Mouse (Mus musculus): ENCODE results near the gene Igf2bp2. TPM values are rescaled to one million over a fixed set of nuclear protein-coding genes. Genes with fewer than 3 reads are reported as not detected.

The Igf2bp2 gene
- polyA plus RNA-seq, 1 experiment = 1.8 TPM

DNA sequence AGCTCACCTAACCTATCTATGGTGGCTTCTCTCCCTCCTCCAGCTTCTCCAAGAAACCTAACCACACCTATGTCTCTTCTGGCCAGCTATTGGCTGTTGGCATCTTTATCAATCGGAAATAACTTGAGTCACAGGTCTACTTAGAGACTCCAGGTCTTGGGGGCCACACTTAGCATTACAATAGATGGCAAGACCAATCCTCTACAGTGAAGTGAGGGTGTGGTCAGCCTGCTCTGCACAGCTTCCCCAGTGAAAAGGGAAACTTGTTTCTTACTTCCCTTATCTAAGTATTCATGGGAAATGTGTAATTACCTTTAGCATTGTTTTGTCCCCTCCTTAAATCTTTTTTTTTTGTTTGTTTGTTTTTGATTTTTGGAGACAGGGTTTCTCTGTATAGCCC lies 147.5 kb downstream of the Igf2bp2 start:
- H3K27me3 ChIP-seq (ENCODE audit: control insufficient read depth, insufficient read depth, low read length) = no peaks in the 10 kb centered on the region
- no peak overlapping the region for H3K27ac ChIP-seq (ENCODE audit: control insufficient read depth, insufficient read depth, low read length)
- H3K36me3 ChIP-seq (ENCODE audit: control insufficient read depth, insufficient read depth, low read length) = peaks cover 26% of the 10 kb centered on the region
- 90% methylated on average over 1 of the region's 1 CpGs for WGBS
- TF ChIP-seq CTCF (IDR thresholded peaks at IDR 0.05; ENCODE audit: borderline replicate concordance, control insufficient read depth, extremely low read depth, insufficient read depth, low read length, poor library complexity) = no peak
- TF ChIP-seq POLR2A (IDR thresholded peaks at IDR 0.05; ENCODE audit: control insufficient read depth, extremely low read depth, insufficient read depth, low read length, poor library complexity) = no peak
- no peak overlapping the region for H3K4me3 ChIP-seq (ENCODE audit: control insufficient read depth, insufficient read depth, low read length)
- H3K4me1 ChIP-seq (replicated peaks; ENCODE audit: control insufficient read depth, insufficient read depth, low read length) = peaks cover 3% of the 10 kb centered on the region
- DNase-seq = no peak

DNA sequence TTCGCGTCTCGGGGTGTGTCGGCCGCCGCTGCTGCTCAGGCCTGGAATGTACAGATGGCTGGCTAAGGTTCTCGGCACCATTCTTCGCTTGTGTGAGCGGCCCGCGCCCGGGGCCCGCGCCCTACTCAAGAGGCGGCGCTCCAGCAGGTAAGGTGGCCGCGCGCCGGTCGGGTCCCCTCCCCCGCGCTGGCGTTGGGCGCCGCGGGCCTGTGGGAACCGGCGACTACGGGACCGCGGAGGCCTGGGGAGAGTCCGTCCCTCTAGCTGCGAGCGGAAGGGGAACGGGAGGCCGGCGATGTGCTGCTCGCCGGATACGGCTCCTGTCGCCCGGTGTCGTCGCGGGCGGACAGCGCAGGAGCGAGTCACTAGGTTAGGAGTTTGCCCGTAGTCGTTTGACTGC lies 153.5 kb downstream of the Igf2bp2 start:
- Histone ChIP-seq H3K36me3 (ENCODE audit: control insufficient read depth, insufficient read depth, low read length) (peaks cover 3% of the 10 kb centered on the region; the same call in 1 of the 2 replicates), H3K27me3 (ENCODE audit: control insufficient read depth, insufficient read depth, low read length) (no peaks in the 10 kb centered on the region), H3K4me1 (replicated peaks; ENCODE audit: control insufficient read depth, insufficient read depth, low read length) (peaks cover 5% of the 10 kb centered on the region), H3K27ac (ENCODE audit: control insufficient read depth, insufficient read depth, low read length) (no peak overlapping the region), H3K4me3 (ENCODE audit: control insufficient read depth, insufficient read depth, low read length) (peak overlapping the region; percentile 98)
- WGBS = under 1% methylated on average over 51 of the region's 51 CpGs
- no peak for TF ChIP-seq CTCF (IDR thresholded peaks at IDR 0.05; ENCODE audit: borderline replicate concordance, control insufficient read depth, extremely low read depth, insufficient read depth, low read length, poor library complexity)
- TF ChIP-seq POLR2A (IDR thresholded peaks at IDR 0.05; ENCODE audit: control insufficient read depth, extremely low read depth, insufficient read depth, low read length, poor library complexity) = no peak
- no peak for DNase-seq

DNA sequence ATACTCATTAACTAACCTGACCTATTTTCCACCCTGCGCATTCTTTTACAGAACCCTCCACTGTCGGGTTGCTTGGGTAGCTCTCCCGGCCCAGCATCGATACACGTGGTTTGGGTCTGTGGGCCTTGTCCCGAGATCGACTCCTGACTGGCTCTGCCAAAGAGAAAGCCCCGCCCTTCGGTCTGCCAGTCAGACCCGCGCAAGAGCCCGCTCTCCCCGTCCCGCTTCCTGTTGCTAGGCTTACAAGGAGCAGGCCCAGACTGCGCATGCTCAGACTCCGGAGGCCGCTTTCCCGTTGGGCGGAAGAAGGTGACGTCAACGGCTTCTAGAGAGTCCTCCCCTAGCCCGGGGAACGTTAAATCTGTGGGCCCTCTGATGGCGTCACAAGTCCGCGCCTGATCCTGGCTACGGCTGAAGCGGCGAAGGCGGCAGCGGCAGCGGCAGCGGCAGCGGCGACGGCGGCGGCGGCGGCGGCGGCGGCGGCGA lies 154.0 kb downstream of the Igf2bp2 start, which contains the start of gene Senp2:
Senp2 (plus strand) TSS at position 386 of the 486 bp plus-strand sequence.
- WGBS = under 1% methylated on average over 42 of the region's 45 CpGs
- peak; percentile 100 for DNase-seq
- Histone ChIP-seq H3K4me3 (ENCODE audit: control insufficient read depth, insufficient read depth, low read length) (peak within 1 kb of the TSS; percentile 98), H3K4me1 (replicated peaks; ENCODE audit: control insufficient read depth, insufficient read depth, low read length) (peaks cover 5% of the 10 kb centered on the region), H3K27me3 (ENCODE audit: control insufficient read depth, insufficient read depth, low read length) (no peaks in the 10 kb centered on the region), H3K27ac (ENCODE audit: control insufficient read depth, insufficient read depth, low read length) (no peak within 1 kb of the TSS), H3K36me3 (ENCODE audit: control insufficient read depth, insufficient read depth, low read length) (peaks cover 3% of the 10 kb centered on the region; the same call in 1 of the 2 replicates)
- TF ChIP-seq CTCF (IDR thresholded peaks at IDR 0.05; ENCODE audit: borderline replicate concordance, control insufficient read depth, extremely low read depth, insufficient read depth, low read length, poor library complexity) (peak; percentile 47), POLR2A (IDR thresholded peaks at IDR 0.05; ENCODE audit: control insufficient read depth, extremely low read depth, insufficient read depth, low read length, poor library complexity) (peak; percentile 62; the same call in 1 of the 2 replicates)

Other genes with a start within 250 kb of the Igf2bp2 start
- gene Tmem41a, start 215.7 kb downstream of the Igf2bp2 start, polyA plus RNA-seq (2012; rRNA removed) = 19.3 and 20.6 TPM in 2 replicates
- 1.9 and 2.7 TPM in 2 replicates for gene Liph, start 167.6 kb downstream of the Igf2bp2 start, polyA plus RNA-seq (2012; rRNA removed)
- gene Senp2, start 153.8 kb downstream of the Igf2bp2 start, polyA plus RNA-seq (2012; rRNA removed) = 19.2 and 21.6 TPM in 2 replicates
- gene Tra2b, start 102.7 kb upstream of the Igf2bp2 start, polyA plus RNA-seq (2012; rRNA removed) = 67.9 and 70.4 TPM in 2 replicates